Mouse (Mus musculus): ENCODE results near the gene Tunar.
A peak's percentile ranks its signal among the peaks of the same experiment; 100 is the strongest.

Tunar gene

DNA sequence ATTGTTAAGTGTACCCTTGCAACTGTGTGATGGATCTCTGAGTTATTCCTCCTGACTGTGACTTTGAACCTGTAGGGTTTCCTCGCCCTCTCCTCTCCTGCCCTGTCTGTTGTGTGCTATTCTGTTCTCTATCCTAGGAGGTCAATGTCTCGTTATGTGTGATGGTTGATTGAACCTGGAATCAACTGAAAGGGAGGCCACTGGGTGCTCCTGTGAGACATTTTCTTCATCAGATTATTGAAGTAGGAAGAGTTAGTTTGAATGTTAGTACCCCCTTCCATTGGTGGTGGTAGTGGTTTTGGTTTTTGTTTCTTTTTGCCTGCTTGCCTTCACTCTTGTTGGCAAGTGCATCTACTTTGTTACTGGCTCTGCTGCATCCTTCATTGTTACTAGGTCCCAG lies at the start of gene Tunar:
TSS of gene Tunar (plus strand) at position 301 of the 400 bp plus-strand sequence.
- DNase-seq (ENCODE audit: low read depth): no peak

GRCm38 (mm10) chr12:105312571-105313035 lies 21.1 kb upstream of the Tunar start:
- no peak for DNase-seq (ENCODE audit: low read depth)

- DNase-seq (ENCODE audit: low read depth): no peak
Observed at GRCm38 (mm10) chr12:105314328-105314727, 19.3 kb upstream of the Tunar start.

DNA sequence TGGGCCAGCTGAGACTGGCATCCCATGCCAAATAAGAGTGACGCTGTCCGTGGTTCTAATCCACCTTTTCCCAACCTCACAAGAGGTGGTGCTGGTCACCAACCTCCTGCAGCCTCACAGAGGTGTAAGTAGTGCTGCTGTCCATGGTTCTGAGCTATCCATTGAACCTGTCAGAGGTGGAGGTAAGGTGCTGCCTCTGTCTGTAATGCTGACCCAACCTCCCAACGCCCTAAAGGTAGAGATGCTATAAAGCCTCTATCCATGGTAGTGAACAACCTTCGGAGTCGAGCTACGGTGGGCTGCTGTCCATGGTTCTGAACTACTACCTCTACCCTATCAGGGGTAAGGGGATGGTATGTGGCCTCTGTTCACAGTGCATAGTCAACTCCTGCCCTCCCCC lies 11.5 kb upstream of the Tunar start:
- DNase-seq (ENCODE audit: low read depth): peak; percentile 38

DNA sequence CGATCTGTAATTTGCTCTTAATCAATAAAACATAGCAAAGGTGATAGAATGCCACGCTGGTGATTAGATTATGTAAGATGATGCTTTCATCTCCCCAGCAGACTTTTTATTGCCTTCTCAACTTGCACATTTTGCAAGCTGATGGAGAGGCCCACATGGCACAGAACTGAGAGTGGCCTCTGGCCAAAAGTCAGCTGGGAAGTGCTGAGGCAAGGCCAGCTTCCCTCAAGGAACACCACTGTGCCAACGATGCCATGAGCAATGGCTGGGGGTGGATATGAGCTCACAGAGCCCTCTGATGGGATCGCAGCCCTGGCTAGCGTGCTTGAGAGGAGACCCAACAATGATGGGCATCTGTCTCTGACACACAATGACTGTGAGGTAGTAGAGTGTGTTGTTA lies 6.6 kb upstream of the Tunar start:
- DNase-seq (ENCODE audit: low read depth): no peak

DNA sequence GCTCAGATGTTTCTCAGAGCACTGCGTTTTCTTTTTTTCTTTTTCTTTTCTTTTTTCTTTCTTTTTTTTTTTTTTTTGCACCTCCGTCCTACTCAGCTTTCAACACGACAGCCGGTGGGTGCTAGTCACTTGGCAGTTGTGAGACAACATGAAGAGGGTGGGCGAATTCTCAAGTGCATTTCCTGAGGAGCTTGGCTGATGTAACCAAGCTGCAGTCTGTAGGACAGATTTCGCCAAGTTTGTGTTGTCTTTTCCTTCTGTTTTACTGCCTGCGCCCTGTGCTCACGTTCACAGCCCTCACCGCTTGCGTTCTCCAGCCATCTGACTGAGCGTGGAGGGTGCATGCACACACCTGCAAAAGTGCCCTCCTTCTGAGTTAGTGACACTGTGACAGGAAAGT lies 5.3 kb upstream of the Tunar start:
- no peak for DNase-seq (ENCODE audit: low read depth)

- DNase-seq (ENCODE audit: low read depth): no peak
Observed at GRCm38 (mm10) chr12:105336094-105336420, 2.4 kb downstream of the Tunar start.

DNA sequence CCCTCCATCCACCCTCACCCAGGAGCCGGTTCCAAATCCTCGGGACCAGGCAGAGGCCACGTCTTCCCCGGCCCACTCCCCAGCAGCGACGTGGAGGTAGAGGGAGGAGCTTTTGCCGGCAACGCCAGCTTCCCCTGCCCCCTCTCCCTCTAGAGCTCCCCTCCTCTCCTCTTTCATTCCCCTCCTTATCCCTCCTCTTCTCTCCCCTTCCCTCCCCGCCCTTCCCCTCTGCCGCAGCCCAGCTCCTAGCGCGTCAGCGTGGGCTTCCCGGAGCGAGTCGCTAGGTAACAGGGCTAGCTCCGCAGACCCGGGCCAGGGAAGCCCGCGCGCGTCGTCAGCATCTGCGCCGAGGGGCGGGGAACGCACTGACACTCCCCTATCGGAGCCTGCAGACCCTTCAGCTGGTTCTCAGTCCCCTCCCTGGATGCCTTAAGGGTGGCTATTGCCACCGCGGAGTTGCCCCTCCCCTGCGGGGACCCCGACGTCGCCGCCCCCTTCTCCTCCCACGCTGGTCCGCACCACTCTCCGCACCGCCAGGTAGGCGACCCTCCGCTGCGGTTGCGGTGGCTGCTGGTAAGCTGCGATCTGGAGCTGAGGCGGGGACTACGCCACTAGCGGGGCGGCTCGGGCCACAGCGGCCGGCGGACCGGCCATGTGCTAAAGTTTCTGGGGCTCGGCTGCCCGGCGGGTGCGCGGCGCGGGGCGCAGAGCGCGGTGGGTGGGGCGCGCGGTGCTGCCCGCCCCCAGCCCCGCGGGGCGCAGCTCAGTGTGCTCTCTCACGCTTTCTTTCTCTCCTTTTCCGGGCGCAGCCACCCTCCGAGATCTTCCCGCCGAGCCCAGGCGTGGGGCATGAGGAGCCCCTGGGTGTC lies 3.0 kb downstream of the Tunar start:
- no peak for DNase-seq (ENCODE audit: low read depth)

DNA sequence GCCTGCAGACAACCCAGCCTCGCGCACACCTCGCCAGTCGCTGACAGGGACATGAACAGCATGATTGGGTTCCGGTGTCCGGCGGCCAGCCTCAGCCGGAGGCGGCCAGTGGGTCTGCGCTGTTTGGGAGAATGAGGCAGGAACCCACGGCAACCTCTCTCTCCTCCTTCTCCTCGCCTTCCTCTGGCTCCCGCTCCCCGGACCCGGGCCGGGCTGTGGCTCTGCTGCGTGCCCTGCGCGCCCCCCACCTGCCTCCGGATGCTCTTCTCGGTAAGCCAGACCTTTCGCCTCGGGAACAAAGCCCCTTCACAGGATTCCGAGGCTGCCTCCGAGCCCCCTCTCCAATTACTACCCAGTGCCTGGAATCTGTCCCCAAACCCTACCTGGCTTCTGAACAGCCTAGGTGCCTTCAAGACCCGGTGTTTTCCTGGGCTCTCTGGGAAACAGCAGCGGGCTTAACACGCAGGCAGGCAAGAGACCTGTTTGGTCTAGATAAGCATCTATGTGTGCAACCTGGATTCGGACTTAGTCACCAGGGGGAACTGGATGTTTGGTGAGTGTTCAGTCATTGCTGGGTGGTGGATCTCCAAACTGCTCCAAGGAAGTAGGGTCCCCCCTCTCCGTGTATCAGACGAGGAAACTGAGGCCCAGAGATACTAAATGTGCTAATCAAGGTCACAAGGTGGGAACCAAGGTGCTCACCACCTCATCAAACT lies 3.8 kb downstream of the Tunar start:
- DNase-seq (ENCODE audit: low read depth): no peak

- no peak for DNase-seq (ENCODE audit: low read depth)
Observed at GRCm38 (mm10) chr12:105338256-105338977, 4.7 kb downstream of the Tunar start.

DNA sequence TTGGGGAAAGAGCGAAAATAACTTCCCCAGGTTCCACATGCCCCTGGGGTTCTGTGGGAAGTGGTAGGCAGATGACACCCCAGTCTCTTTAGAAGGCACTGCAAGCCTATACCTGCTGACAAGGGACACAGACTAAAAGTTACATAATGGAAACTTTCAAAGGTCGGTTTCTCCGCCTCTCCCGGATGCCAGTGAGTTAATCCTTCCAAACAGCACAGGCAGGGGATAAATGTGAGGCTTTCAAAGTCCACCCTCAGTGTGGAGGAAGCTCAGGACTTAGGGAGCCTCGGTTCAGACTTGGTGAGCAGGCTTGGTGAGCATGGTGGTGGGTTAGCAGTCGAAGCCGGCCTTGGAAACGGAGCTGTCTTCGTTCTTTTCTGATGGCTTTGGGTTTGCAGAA lies 7.9 kb downstream of the Tunar start:
- no peak for DNase-seq (ENCODE audit: low read depth)

DNA sequence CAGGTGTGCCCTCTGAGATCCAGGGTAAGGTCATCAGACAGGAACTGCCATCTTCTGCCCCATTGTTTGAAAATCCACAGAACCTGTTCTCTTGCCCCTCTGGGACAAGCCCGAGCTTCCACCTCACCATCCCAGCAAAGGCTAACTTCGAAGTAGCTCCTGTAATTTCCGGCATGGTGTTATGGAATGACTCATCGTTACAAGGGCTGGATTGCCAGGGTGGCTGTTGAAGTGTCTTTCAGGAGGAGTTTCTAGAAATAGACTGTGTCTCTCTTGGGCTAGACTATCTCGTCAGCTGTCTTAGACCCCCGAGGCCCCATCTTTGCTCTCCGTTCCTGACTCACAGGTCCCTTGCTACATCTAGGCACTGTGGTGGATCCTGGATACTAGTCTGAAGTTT lies 10.8 kb downstream of the Tunar start:
- DNase-seq (ENCODE audit: low read depth): no peak

DNA sequence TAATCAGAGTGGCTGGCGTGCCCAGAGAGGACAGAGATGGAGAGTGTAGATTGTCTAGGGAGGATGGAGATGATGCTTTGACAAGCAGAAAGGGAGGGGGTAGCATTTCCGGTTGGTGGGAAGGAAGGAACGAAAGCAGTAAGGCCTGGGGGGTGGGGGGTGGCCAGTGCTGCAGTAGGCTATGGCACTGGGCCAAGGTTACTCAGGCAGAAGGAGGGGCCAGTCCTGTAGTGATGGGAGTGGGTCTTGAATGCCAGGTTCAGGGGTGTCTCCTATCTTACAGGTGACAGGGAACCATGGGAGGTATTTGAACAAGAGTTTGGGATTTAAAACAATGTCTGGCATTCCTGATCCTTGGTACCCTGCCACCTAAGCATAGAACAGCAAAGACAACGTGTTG lies 13.2 kb downstream of the Tunar start:
- DNase-seq (ENCODE audit: low read depth): peak; percentile 2

GRCm38 (mm10) chr12:105347261-105347660 lies 13.6 kb downstream of the Tunar start:
- no peak for DNase-seq (ENCODE audit: low read depth)

- no peak for DNase-seq (ENCODE audit: low read depth)
Observed at GRCm38 (mm10) chr12:105354266-105354665, 20.6 kb downstream of the Tunar start.

DNA sequence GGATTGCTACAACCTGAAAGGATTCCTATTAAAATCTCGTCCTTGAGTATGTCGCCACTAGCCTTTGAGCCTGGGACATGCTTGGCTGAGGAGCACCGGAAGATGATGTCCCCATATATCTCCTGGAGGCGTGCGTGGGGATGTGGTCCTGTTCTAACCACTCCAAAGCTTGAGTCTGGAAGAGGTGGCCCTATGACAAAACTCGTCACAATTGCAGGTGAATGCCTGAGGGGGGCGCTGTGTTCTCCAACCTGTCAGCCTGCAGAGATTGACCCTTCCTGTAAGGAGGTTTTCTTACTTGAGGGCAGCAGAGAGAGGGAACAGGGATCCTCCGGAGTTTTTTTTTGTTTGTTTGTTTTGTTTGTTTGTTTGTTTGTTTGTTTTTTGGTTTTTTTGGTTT lies 21.1 kb downstream of the Tunar start:
- DNase-seq (ENCODE audit: low read depth): no peak

DNA sequence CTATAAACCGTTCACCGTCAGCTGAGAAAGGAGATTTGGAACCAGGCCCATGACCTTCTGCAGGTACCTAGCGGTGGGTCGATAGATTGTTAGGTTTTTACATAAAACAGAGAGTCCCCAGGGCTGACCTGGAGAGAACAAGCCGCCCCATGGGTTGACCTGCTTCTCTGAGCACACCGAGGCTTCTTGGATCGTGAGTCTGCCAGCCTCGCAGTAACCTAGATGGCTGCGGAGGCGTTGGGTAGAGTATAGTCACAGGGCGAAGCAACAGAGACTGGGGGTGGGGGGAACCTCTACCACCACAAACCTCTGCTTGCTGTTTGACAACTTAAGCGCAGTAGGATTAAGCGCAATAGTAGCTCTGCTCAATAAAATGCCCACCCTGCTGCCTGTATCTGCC lies 23.1 kb downstream of the Tunar start:
- no peak for DNase-seq (ENCODE audit: low read depth)

DNA sequence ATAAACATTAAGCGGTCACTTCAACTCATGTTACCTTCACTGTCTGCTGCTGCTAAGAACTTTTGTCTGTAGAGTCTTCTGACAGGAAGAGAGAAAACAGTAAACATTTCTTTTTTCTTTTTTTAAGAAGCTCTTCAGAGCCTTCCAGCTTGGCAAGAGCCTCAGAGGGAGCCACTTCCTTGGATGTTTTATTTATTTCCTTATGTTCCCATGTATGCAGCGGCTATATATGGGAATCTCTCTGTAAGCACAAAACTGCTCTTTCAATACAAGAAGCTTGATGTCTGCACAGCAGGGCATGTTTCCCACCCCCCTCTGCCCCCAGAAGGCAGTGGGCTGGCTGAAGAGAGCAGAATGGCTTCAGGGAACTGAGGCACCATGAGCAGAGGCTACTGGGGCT lies 30.0 kb downstream of the Tunar start:
- DNase-seq (ENCODE audit: low read depth): no peak

DNA sequence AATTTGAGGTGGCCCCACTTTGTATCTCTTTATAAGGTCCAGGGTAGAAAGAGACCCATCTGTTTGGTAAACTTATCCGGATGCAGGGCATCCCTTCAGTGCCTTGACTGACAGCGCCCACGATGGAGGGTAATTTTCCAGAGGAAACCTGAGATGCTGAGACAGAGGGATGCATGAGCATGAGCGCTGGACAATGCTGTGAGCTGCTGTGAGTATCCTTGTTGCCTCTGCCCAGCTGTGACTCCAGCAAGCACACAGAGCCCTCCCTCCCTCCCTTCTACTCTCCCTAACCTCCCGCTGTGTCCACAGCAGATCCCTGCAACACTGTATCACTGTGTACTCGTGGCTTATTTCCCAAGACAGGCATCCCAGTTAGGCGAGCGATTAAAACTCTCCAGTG lies 40.9 kb downstream of the Tunar start:
- no peak for DNase-seq (ENCODE audit: low read depth)

- no peak for DNase-seq (ENCODE audit: low read depth)
Observed at GRCm38 (mm10) chr12:105376976-105377375, 43.3 kb downstream of the Tunar start.

DNA sequence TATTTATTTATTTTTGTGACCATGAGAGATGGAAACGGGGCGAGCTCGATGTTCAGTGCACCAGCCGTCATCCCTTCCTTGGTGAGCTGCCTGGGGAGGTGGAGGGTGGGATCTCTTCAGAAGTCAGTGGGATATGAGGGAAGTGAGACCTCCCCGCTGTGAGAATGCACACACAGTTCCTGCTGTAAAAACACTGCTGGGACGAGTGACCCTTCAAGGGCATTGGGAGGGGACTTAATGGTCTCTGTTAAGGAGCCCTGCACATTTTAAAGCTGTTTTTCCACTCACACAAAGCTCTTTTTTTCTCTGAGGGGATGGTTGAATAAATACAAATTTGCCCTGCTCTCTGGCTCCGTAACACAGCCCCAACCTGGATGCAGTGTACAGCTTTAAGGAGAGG lies 49.1 kb downstream of the Tunar start:
- DNase-seq (ENCODE audit: low read depth): no peak

DNA sequence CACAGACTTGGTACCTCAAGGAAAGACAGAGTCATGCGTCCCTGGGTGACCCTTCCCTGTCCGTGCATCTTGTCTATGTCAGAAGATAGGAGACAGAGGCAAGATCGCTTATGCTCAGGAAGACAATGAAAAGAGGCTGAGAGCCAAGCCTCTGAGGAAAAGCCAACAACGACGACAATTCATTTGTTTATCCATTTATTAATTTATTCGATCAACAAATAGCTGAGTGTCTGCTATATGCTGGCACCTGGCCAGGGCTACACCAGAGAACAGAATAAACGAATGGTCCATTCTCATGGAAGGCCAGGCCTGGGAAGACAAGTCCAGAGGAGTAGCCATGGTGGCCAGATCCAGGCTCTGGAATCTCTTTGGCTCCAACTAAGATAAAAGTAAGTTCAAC lies 61.0 kb downstream of the Tunar start:
- DNase-seq (ENCODE audit: low read depth): no peak

- DNase-seq (ENCODE audit: low read depth): peak; percentile 29
Observed at GRCm38 (mm10) chr12:105398172-105398571, 64.5 kb downstream of the Tunar start.
